Mouse (Mus musculus): ENCODE measurements around the gene Eif5a. TPM values are rescaled to one million over a fixed set of nuclear protein-coding genes. Genes with fewer than 3 reads are reported as not detected.
"Not testable (repeated sequence)": the region's sequence is repeated elsewhere in the genome, so short reads cannot be mapped to it uniquely, and the experiment has no call there.

The Eif5a gene
- total RNA-seq (2021), result 542 and 558 TPM in 2 replicates
- long read RNA-seq, transcript Eif5a-201 (7 exons, 1,437 nt), result minor isoform, 10 of 723 reads
- long read RNA-seq, transcript Eif5a-209 (6 exons, 1,259 nt), result minor isoform, 9 of 723 reads
- long read RNA-seq, transcript Eif5a-210 (6 exons, 1,343 nt), result major isoform, 660 of 723 reads
- long read RNA-seq, partial matches to known transcripts, result 21 of 723 reads
- long read RNA-seq, other reads (novel, unspliced or antisense), result 18 of 723 reads

- peak; percentile 100 for DNase-seq
These were observed at the start of gene Eif5a for GRCm38 (mm10) chr11:69921114-69922011. TSS of gene Eif5a (minus strand) at chr11:69921958.

GRCm38 (mm10) chr11:69970775-69971174 is 49.0 kb upstream of the Eif5a start:
- DNase-seq, result no peak

GRCm38 (mm10) chr11:69970222-69970621 is 48.5 kb upstream of the Eif5a start:
- no peak for DNase-seq

GRCm38 (mm10) chr11:69968793-69969192 is 47.0 kb upstream of the Eif5a start:
- no peak for DNase-seq

GRCm38 (mm10) chr11:69966860-69967517 is 45.2 kb upstream of the Eif5a start:
- no peak for DNase-seq

- DNase-seq, result no peak
These were observed 44.5 kb upstream of the Eif5a start for GRCm38 (mm10) chr11:69966006-69966859.

- no peak for DNase-seq
These were observed 43.7 kb upstream of the Eif5a start for GRCm38 (mm10) chr11:69965271-69966005.

GRCm38 (mm10) chr11:69964650-69965270 is 43.0 kb upstream of the Eif5a start, which contains the start of gene Cldn7:
TSS of gene Cldn7 (plus strand) at chr11:69964779.
- DNase-seq, result no peak

- no peak for DNase-seq
These were observed 40.1 kb upstream of the Eif5a start for GRCm38 (mm10) chr11:69961841-69962240.

GRCm38 (mm10) chr11:69960616-69961015 is 38.9 kb upstream of the Eif5a start:
- DNase-seq, result no peak

GRCm38 (mm10) chr11:69956218-69956617 is 34.5 kb upstream of the Eif5a start:
- no peak for DNase-seq

GRCm38 (mm10) chr11:69955618-69956017 is 33.9 kb upstream of the Eif5a start:
- DNase-seq, result not testable (repeated sequence)

- DNase-seq, result no peak
These were observed 31.6 kb upstream of the Eif5a start for GRCm38 (mm10) chr11:69953267-69953915.

GRCm38 (mm10) chr11:69952274-69952673 is 30.5 kb upstream of the Eif5a start:
- DNase-seq, result no peak

- no peak for DNase-seq
These were observed 29.2 kb upstream of the Eif5a start for GRCm38 (mm10) chr11:69950807-69951459.

- peak; percentile 83 for DNase-seq
These were observed 27.0 kb upstream of the Eif5a start for GRCm38 (mm10) chr11:69948763-69949150.

- DNase-seq, result peak; percentile 95
These were observed 26.5 kb upstream of the Eif5a start, which contains the start of gene Slc2a4 for GRCm38 (mm10) chr11:69948066-69948762. TSS of gene Slc2a4 (minus strand) at chr11:69948188.

- DNase-seq, result peak; percentile 57
These were observed 25.7 kb upstream of the Eif5a start for GRCm38 (mm10) chr11:69947337-69948065.

Measured in adrenal gland, postnatal 25 days (tissue).